Mouse (Mus musculus) neural tube, embryonic 11.5 days (tissue): ENCODE measurements around the gene Ctdspl. TPM values are rescaled to one million over a fixed set of nuclear protein-coding genes. Genes with fewer than 3 reads are reported as not detected.

Experiments used
- ATAC-seq: fragments of 200-750 bp; cut with Nextera tagmentation; 2 replicates; pipeline ENCODE4 v1.8.0; 2017; ENCODE audit warnings: moderate number of reproducible peaks, mild to moderate bottlenecking, moderate TSS enrichment, moderate library complexity; ENCODE audit not compliant: insufficient read depth, low FRiP score, low TSS enrichment
- DNase-seq: peaks from one replicate; pipeline ENCODE4 v3.0.0-alpha.2; 2015; ENCODE audit warnings: low spot score
- H3K27ac ChIP-seq: fragments of 300-500 bp; sonication (generic); 2 replicates; pipeline ENCODE4 v1.5.1; 2014; ENCODE audit warnings: low read depth, mild to moderate bottlenecking, low read length
- H3K27me3 ChIP-seq: fragments of 300-500 bp; sonication (generic); 2 replicates; pipeline ENCODE4 v1.6.1; 2014; ENCODE audit warnings: mild to moderate bottlenecking, low read length, mixed read lengths; ENCODE audit not compliant: control insufficient read depth, insufficient read depth
- H3K36me3 ChIP-seq: fragments of 300-500 bp; sonication (generic); 2 replicates; pipeline ENCODE4 v1.6.1; 2014; ENCODE audit warnings: mild to moderate bottlenecking, low read length, moderate library complexity, mixed read lengths; ENCODE audit not compliant: control insufficient read depth, insufficient read depth
- H3K4me1 ChIP-seq: fragments of 300-500 bp; sonication (generic); 2 replicates; pipeline ENCODE4 v1.6.1; 2014; ENCODE audit warnings: low read length, mixed read lengths; ENCODE audit not compliant: control insufficient read depth, insufficient read depth
- H3K4me2 ChIP-seq: fragments of 300-500 bp; sonication (generic); 2 replicates; pipeline ENCODE4 v1.6.1; 2014; ENCODE audit warnings: low read depth, mild to moderate bottlenecking, moderate library complexity
- H3K4me3 ChIP-seq: fragments of 300-500 bp; sonication (generic); 2 replicates; pipeline ENCODE4 v1.5.1; 2014; ENCODE audit warnings: low read depth, low read length
- H3K9ac ChIP-seq: fragments of 300-500 bp; sonication (generic); 2 replicates; pipeline ENCODE4 v1.6.1; 2014; ENCODE audit warnings: mild to moderate bottlenecking, low read length
- H3K9me3 ChIP-seq: fragments of 300-500 bp; sonication (generic); 2 replicates; pipeline ENCODE4 v1.6.1; 2016; ENCODE audit warnings: low read length; ENCODE audit not compliant: control insufficient read depth
- WGBS: fragments of 180-500 bp; shearing (Covaris S2); extraction: QIAGEN DNeasy Blood & Tissue Kit; methylation state at CpG from one replicate; pipeline ENCODE4 v1.1.7; 2014; 5-methylcytosine and 5-hydroxymethylcytosine counted together
- polyA plus RNA-seq: library from polyadenylated mRNA; unstranded; fragments of >200 nt; fragmentation: Nextera tagmentation; extraction: Ambion mirVana; gene quantifications from 2 replicates; pipeline ENCODE4 v1.2.1, GENCODE M21; 2014

Gene Ctdspl
- polyA plus RNA-seq, 1 experiment from 2014 or later, result 8.6 TPM

DNA sequence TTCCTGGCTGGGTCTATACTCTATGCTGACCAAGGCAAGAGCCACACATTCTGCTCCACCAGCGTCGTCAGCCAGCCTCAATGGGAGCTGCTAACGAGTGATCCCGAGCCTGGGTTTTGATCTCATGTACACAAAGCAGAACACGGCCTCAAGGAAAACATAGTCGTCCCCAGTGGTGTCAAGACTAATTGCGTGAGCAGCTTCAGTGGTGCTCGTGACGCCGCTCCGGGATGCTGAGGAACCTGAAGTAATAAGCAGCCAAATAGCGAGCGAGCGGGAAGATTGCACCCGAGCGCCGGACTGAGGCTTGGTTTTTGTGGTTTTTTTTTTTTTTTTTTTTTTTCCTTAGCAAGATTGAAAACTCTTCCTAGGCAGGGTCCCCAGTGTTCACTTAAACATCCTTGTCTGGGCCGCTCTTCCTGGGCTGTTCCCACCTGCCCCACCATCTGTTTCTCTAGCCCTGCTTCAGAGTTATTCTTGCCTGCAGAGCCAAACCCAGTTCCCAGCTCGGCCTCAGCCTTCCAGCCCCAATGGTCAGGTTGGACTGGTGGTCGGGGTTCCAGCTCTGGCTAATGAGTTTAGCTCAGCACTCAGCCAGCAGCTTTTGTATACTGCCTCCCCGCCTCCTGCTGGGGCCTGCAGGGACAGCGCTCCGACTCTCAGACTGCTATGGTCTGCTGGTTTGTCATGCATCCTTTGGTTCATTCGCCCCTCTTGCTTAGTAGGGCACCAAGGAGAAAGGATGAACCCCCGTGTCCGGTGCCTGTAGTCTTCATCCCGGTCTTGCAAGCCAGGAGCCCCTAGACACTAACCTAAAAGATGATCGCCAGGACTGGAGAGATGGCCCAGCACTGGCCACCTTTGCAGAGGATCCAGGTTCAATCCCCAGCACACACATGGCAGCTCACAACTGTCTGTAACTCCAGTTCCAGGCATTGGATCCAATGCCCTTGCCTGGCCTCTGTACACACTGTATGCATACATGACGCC is 108.7 kb downstream of the Ctdspl start:
- Histone ChIP-seq H3K27me3 (no peaks in the 10 kb centered on the region), H3K4me3 (no peak overlapping the region), H3K4me1 (peaks cover 16% of the 10 kb centered on the region; the same call in 1 of the 2 replicates), H3K27ac (no peak overlapping the region), H3K36me3 (no peaks in the 10 kb centered on the region), H3K4me2 (no peak overlapping the region), H3K9me3 (no peaks in the 10 kb centered on the region), H3K9ac (no peak overlapping the region)
- DNase-seq, result no peak
- 80% methylated on average over 29 of the region's 29 CpGs for WGBS
- no peak for ATAC-seq

DNA sequence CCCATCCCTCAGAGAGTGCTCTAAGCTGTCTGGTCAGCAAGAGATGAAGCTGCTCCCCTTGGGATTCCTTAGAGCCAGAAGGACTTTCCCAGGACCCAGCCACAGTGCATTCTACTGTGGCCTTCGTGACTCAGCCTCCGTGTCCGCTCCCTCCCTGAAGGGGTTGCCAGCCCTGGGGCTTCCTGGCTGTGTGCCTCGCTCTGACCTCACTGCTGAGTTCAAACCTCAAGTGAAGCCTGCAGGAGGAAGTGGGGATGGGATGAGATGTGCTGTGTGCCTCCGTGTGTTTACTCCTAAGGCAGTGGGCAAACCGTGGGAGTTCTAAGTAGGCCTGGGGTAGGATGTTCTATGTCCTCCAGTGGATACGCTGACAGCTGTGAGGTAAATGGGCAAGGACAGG is 109.6 kb downstream of the Ctdspl start:
- ATAC-seq (no peak), DNase-seq (no peak)
- Histone ChIP-seq H3K27me3 (no peaks in the 10 kb centered on the region), H3K36me3 (no peaks in the 10 kb centered on the region), H3K4me3 (no peak overlapping the region), H3K9me3 (no peaks in the 10 kb centered on the region), H3K27ac (no peak overlapping the region), H3K9ac (no peak overlapping the region), H3K4me1 (peaks cover 16% of the 10 kb centered on the region; the same call in 1 of the 2 replicates), H3K4me2 (no peak overlapping the region)
- WGBS, result 86% methylated on average over 7 of the region's 7 CpGs

DNA sequence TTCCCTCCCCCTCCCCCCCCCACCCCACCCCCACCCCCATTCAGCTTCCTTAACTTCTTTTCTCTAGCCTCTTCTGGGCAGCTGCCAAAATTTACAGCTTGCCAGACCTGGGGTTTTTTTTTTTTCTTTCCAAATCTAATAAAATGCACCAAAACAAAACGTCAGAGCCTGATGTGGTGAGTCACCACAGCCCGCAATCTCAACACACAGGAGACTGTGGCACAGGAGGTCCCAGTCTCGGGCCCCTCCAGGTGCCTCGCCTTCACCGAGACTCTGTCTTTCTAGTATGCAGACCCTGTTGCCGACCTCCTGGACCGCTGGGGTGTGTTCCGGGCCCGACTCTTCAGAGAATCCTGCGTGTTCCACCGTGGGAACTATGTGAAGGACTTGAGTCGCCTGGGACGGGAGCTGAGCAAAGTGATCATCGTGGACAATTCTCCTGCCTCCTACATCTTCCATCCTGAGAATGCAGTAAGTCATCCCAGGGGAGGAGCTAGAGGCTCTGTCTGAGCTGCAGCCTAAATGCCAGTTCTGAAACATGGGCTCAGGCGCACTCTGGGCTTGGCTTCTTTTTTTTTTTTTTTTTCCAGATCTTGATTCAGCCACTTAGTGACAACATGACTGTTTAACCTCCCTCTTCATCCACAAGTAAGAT is 111.0 kb downstream of the Ctdspl start:
- no peaks in the 10 kb centered on the region for H3K27me3 ChIP-seq
- no peaks in the 10 kb centered on the region for H3K9me3 ChIP-seq
- WGBS, result 85% methylated on average over 15 of the region's 15 CpGs
- no peak for ATAC-seq
- no peak overlapping the region for H3K9ac ChIP-seq
- H3K4me2 ChIP-seq, result no peak overlapping the region
- no peaks in the 10 kb centered on the region for H3K36me3 ChIP-seq
- no peak for DNase-seq
- H3K4me3 ChIP-seq, result no peak overlapping the region
- peaks cover 16% of the 10 kb centered on the region; the same call in 1 of the 2 replicates for H3K4me1 ChIP-seq
- H3K27ac ChIP-seq, result no peak overlapping the region

DNA sequence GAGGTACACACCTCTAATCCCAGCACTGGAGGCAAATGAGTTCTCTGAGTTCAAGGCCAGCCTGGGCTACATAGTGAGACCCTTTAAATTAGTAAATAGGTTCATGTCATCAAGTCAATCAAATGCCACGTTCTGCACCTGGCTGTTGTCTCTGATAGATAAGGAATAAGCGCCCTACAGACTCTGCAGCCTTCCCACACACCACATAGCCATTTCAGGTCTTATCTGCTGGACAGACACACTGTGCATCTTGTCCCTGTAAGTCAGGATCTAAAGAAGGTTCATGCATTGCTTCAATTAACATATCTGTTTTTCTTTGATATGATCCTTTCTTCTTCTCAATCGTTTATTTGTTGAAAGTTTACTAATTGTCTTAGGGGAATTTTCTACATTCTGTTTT is 112.3 kb downstream of the Ctdspl start:
- ATAC-seq (no peak), DNase-seq (no peak)
- no peak overlapping the region for H3K4me2 ChIP-seq
- no peak overlapping the region for H3K9ac ChIP-seq
- H3K27me3 ChIP-seq, result no peaks in the 10 kb centered on the region
- no peaks in the 10 kb centered on the region for H3K36me3 ChIP-seq
- peaks cover 3% of the 10 kb centered on the region; the same call in 1 of the 2 replicates for H3K4me1 ChIP-seq
- 94% methylated on average over 3 of the region's 3 CpGs for WGBS
- no peak overlapping the region for H3K4me3 ChIP-seq
- no peaks in the 10 kb centered on the region for H3K9me3 ChIP-seq
- no peak overlapping the region for H3K27ac ChIP-seq

DNA sequence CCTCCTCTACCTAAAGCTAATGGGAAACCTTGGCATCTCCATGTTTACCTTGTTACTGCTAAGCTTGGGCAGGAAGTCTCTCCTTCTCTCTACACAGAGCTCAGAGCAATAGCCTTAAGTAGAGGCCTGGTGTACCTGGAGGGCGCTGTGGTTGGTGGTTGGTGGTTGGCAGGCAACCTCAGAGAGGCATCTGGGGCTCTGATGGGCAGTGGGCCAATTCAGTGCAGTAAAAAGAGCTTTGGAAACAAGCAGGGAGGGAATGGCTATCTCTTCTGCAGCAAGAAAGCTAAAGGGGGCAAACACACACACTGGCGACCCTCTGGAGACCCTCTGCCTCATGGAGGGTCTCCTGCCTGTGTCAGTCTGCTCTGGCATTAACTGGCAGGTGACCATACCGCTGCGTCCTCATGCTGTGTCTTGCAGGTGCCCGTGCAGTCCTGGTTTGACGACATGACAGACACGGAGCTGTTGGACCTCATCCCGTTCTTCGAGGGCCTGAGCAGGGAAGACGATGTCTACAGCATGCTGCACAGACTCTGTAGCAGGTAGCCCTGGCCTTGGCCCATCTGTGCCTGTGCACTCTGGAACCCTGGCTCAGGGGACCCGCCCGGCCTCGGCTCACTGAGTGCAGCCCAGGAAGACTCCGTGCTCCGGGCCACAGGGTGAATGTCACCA is 114.0 kb downstream of the Ctdspl start:
- H3K4me2 ChIP-seq, result no peak overlapping the region
- DNase-seq (no peak), ATAC-seq (no peak)
- WGBS, result 92% methylated on average over 15 of the region's 15 CpGs
- H3K4me3 ChIP-seq, result no peak overlapping the region
- H3K9ac ChIP-seq, result no peak overlapping the region
- no peaks in the 10 kb centered on the region for H3K27me3 ChIP-seq
- no peaks in the 10 kb centered on the region for H3K4me1 ChIP-seq
- no peaks in the 10 kb centered on the region for H3K36me3 ChIP-seq
- H3K9me3 ChIP-seq, result no peaks in the 10 kb centered on the region
- H3K27ac ChIP-seq, result no peak overlapping the region

DNA sequence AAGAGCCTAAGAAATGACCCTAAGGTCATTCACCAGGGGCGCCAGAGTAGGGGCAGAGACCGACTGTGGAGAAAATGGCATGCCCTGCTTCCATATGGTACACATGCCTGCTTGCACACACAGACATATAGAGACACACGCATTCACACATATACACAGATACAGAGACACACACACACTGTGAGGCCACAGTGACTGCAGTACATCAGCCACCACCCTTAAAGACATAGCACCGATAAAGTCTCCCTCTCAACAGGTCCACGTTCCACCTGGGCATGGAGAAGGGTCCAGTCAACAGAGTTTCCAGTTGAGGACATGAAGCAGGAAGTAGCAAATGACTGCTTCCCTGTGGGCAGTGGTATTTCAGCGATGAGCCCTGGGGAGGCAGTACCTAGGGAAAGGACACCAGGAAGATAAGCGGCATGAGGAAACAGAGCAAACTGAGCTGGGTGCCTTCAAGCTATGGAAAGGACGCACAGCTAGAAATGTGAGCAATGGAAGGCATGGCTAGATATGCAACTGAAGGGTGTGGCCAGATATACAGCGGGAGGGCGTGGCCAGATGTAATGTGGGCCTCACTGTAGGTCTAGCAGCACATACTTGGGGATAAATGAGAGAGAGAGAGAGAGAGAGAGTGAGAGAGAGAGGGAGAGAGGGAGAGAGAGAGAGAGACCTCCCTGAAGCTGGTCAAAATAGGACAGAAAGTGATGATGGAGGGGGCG is 122.1 kb downstream of the Ctdspl start:
- DNase-seq (no peak), ATAC-seq (no peak)
- Histone ChIP-seq H3K4me2 (no peak overlapping the region), H3K27me3 (no peaks in the 10 kb centered on the region), H3K4me1 (peaks cover 10% of the 10 kb centered on the region), H3K9ac (no peak overlapping the region), H3K27ac (no peak overlapping the region), H3K9me3 (no peaks in the 10 kb centered on the region), H3K4me3 (no peak overlapping the region), H3K36me3 (no peaks in the 10 kb centered on the region)
- 83% methylated on average over 11 of the region's 11 CpGs for WGBS

DNA sequence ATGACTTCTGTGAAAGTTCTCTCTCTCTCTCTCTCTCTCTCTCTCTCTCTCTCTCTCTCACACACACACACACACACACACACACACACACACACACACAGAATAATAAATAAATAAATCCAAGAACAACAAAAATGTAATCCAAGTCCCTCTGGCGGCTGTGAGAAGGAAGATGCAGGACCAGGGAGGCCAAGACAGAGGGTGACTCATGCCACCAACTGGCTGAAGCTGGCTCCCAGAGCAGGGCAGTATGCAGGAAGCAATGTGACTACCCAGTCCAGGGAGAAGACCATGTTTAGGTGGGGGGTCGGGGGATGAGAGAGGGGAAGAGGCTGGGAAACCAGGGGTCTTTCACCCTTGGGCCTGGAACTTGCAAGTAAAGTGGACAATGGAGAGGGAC is 124.9 kb downstream of the Ctdspl start:
- H3K27ac ChIP-seq, result no peak overlapping the region
- H3K9ac ChIP-seq, result no peak overlapping the region
- no peaks in the 10 kb centered on the region for H3K27me3 ChIP-seq
- H3K4me1 ChIP-seq, result peaks cover 10% of the 10 kb centered on the region
- no peak overlapping the region for H3K4me2 ChIP-seq
- no peak overlapping the region for H3K4me3 ChIP-seq
- WGBS, result 89% methylated on average over 2 of the region's 2 CpGs
- no peak for ATAC-seq
- no peaks in the 10 kb centered on the region for H3K36me3 ChIP-seq
- H3K9me3 ChIP-seq, result no peaks in the 10 kb centered on the region
- DNase-seq, result no peak
